Mouse (Mus musculus): ENCODE results near the gene Sestd1. TPM values are rescaled to one million over a fixed set of nuclear protein-coding genes. Genes with fewer than 3 reads are reported as not detected.

The Sestd1 gene
- polyA plus RNA-seq (2012; ENCODE audit: insufficient read depth, insufficient read length, missing spikeins) = 5.2 and 6.5 TPM in 2 replicates

GRCm38 (mm10) chr2:77280512-77281409 is at the start of gene Sestd1:
TSS of gene Sestd1 (minus strand) at chr2:77280592.
- peak within 1 kb of the TSS; percentile 67 for H3K27ac ChIP-seq (replicated peaks; ENCODE audit: low read depth, low read length)

GRCm38 (mm10) chr2:77327246-77327645 is 46.9 kb upstream of the Sestd1 start:
- Histone ChIP-seq H3K4me1 (ENCODE audit: control insufficient read depth, insufficient read depth, insufficient read length, low read length) (no peaks in the 10 kb centered on the region), H3K4me3 (ENCODE audit: insufficient read depth, low read depth, low read length) (no peak overlapping the region), H3K27ac (replicated peaks; ENCODE audit: low read depth, low read length) (no peak overlapping the region)

More at GRCm38 (mm10) chr2:77280512-77281409, at the start of gene Sestd1:
- Histone ChIP-seq H3K4me3 (ENCODE audit: insufficient read depth, low read depth, low read length) (peak within 1 kb of the TSS; percentile 95), H3K4me1 (ENCODE audit: control insufficient read depth, insufficient read depth, insufficient read length, low read length) (peaks cover 10% of the 10 kb centered on the region; the same call in 1 of the 2 replicates)

- no peak overlapping the region for H3K27ac ChIP-seq (replicated peaks; ENCODE audit: low read depth, low read length)
- H3K4me3 ChIP-seq (ENCODE audit: insufficient read depth, low read depth, low read length) = no peak overlapping the region
- H3K4me1 ChIP-seq (ENCODE audit: control insufficient read depth, insufficient read depth, insufficient read length, low read length) = no peaks in the 10 kb centered on the region
Observed at GRCm38 (mm10) chr2:77323739-77324138, 43.3 kb upstream of the Sestd1 start.

GRCm38 (mm10) chr2:77323156-77323555 is 42.8 kb upstream of the Sestd1 start:
- Histone ChIP-seq H3K27ac (replicated peaks; ENCODE audit: low read depth, low read length) (no peak overlapping the region), H3K4me1 (ENCODE audit: control insufficient read depth, insufficient read depth, insufficient read length, low read length) (no peaks in the 10 kb centered on the region), H3K4me3 (ENCODE audit: insufficient read depth, low read depth, low read length) (no peak overlapping the region)

GRCm38 (mm10) chr2:77319196-77319595 is 38.8 kb upstream of the Sestd1 start:
- H3K4me3 ChIP-seq (ENCODE audit: insufficient read depth, low read depth, low read length) = no peak overlapping the region
- H3K27ac ChIP-seq (replicated peaks; ENCODE audit: low read depth, low read length) = no peak overlapping the region
- no peaks in the 10 kb centered on the region for H3K4me1 ChIP-seq (ENCODE audit: control insufficient read depth, insufficient read depth, insufficient read length, low read length)

GRCm38 (mm10) chr2:77316961-77317360 is 36.6 kb upstream of the Sestd1 start:
- no peak overlapping the region for H3K4me3 ChIP-seq (ENCODE audit: insufficient read depth, low read depth, low read length)
- no peak overlapping the region for H3K27ac ChIP-seq (replicated peaks; ENCODE audit: low read depth, low read length)
- no peaks in the 10 kb centered on the region for H3K4me1 ChIP-seq (ENCODE audit: control insufficient read depth, insufficient read depth, insufficient read length, low read length)

GRCm38 (mm10) chr2:77313846-77314245 is 33.5 kb upstream of the Sestd1 start:
- no peak overlapping the region for H3K4me3 ChIP-seq (ENCODE audit: insufficient read depth, low read depth, low read length)
- H3K4me1 ChIP-seq (ENCODE audit: control insufficient read depth, insufficient read depth, insufficient read length, low read length) = no peaks in the 10 kb centered on the region
- no peak overlapping the region for H3K27ac ChIP-seq (replicated peaks; ENCODE audit: low read depth, low read length)

DNA sequence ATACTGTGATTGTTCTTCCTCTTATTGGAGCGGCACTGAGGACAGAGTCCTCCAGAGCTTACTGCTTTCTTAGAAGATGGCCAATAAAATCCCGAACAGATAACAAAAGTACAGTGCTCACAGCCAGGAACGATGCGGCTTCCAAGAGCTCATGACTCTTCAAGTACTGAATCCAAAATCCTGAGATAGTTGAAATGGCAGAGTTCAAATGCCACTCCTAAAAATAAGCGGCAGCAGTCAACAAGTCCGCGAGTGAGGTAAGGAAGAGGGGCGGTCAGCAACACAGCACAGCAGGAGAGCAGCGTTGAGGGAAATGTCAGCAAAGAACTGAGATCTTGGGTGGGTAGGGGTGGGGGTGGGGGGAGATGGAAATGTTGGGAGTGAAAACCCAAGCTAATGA is 32.2 kb upstream of the Sestd1 start:
- Histone ChIP-seq H3K4me3 (ENCODE audit: insufficient read depth, low read depth, low read length) (no peak overlapping the region), H3K27ac (replicated peaks; ENCODE audit: low read depth, low read length) (no peak overlapping the region), H3K4me1 (ENCODE audit: control insufficient read depth, insufficient read depth, insufficient read length, low read length) (no peaks in the 10 kb centered on the region)

DNA sequence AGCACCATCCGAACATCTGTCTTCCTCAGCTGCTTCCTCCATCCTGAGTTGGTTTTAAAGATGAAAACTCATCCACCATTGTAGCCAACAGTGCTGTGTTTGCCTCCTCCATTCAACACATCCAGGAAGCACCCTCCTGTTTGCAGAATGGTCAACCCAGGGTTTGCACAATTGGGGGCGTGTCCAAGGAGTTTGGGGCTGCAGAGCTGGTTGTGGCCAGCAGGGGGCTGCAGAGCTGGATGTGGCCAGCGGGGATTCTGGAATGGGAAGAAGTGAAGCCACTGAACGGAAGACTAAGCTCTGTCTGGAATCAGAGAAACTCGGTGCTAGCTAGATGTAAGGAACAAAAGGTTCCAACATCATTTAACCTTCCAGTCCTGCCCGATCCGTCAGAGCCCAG is 28.9 kb upstream of the Sestd1 start:
- Histone ChIP-seq H3K4me3 (ENCODE audit: insufficient read depth, low read depth, low read length) (no peak overlapping the region), H3K4me1 (ENCODE audit: control insufficient read depth, insufficient read depth, insufficient read length, low read length) (peaks cover 3% of the 10 kb centered on the region; the same call in 1 of the 2 replicates), H3K27ac (replicated peaks; ENCODE audit: low read depth, low read length) (no peak overlapping the region)

- H3K4me1 ChIP-seq (ENCODE audit: control insufficient read depth, insufficient read depth, insufficient read length, low read length) = peaks cover 4% of the 10 kb centered on the region; the same call in 1 of the 2 replicates
- no peak overlapping the region for H3K27ac ChIP-seq (replicated peaks; ENCODE audit: low read depth, low read length)
- no peak overlapping the region for H3K4me3 ChIP-seq (ENCODE audit: insufficient read depth, low read depth, low read length)
Observed at GRCm38 (mm10) chr2:77304494-77304893, 24.1 kb upstream of the Sestd1 start.

DNA sequence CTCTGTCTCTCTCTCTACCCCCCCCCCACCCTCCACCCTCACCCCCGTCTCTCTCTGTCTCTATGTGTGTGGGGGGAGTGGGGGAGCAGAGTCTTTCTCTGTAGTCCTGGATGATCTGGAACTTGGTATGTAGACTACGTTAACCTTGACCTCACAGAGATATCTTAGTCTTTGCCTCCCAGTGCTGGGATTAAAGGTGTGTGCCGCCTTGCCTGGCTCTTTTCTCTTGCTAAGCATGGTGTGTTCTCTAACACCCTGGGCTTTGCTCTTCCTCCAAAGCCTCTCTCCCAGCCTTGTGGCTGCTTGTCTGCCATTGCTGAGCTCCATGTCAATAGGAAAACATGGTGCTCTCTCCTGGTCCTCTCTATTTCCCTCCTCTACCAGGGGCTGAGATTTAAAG is 23.3 kb upstream of the Sestd1 start:
- Histone ChIP-seq H3K4me3 (ENCODE audit: insufficient read depth, low read depth, low read length) (no peak overlapping the region), H3K4me1 (ENCODE audit: control insufficient read depth, insufficient read depth, insufficient read length, low read length) (peaks cover 4% of the 10 kb centered on the region; the same call in 1 of the 2 replicates), H3K27ac (replicated peaks; ENCODE audit: low read depth, low read length) (no peak overlapping the region)

DNA sequence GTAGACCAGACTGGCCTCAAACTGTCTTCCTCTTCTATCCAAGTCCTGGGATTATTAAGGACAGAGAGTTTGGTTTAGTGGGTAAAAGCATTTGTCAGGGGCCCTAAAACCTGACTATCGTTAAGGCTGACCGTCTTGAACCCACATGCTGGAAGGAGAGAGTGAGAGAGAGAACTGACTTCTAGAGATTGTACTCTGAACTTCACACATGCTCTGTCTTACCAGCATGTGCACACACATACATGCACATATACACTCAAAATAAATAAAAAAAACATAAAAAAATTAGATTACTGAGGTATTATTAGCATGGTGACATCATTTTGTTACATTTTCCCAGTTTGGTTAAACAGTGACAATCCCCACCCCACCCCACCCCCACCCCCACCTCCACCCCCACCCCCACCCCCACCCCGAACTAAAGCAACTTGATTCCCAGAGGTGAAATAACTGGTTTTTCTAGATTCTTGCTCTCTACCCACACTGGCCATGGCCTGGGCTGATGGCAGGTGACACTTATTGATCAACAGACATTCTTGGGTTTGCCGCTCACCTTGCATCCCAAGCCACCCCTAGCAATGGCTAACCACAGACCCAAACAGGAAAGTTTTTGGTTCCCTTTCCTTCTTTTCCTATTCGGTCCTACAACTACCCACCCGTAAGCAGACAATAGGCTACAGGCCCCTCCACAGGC is 22.4 kb upstream of the Sestd1 start:
- Histone ChIP-seq H3K4me3 (ENCODE audit: insufficient read depth, low read depth, low read length) (no peak overlapping the region), H3K4me1 (ENCODE audit: control insufficient read depth, insufficient read depth, insufficient read length, low read length) (peaks cover 4% of the 10 kb centered on the region; the same call in 1 of the 2 replicates), H3K27ac (replicated peaks; ENCODE audit: low read depth, low read length) (no peak overlapping the region)

GRCm38 (mm10) chr2:77301687-77302389 is 21.4 kb upstream of the Sestd1 start:
- Histone ChIP-seq H3K27ac (replicated peaks; ENCODE audit: low read depth, low read length) (no peak overlapping the region), H3K4me1 (ENCODE audit: control insufficient read depth, insufficient read depth, insufficient read length, low read length) (peaks cover 4% of the 10 kb centered on the region; the same call in 1 of the 2 replicates), H3K4me3 (ENCODE audit: insufficient read depth, low read depth, low read length) (no peak overlapping the region)

DNA sequence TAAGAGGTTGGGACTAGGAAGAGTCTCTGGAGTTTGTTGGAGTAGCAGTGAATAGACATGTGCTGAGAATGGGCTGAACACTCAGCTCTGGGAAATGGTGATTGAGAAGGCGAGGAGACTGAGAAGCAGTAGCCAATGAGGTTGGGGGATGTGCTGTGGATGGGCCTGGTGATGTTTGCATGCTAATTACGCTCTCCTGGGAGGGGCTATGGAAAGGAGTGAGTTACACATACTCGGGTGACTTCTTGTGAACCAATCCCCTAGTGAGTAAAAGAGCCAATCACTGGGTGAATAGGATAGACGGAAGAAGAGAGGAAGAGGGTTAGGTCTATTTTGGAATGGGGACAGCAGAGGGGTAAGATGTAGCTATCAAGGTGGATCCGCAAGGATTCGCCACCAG is 9.3 kb upstream of the Sestd1 start:
- Histone ChIP-seq H3K27ac (replicated peaks; ENCODE audit: low read depth, low read length) (no peak overlapping the region), H3K4me1 (ENCODE audit: control insufficient read depth, insufficient read depth, insufficient read length, low read length) (peaks cover 4% of the 10 kb centered on the region), H3K4me3 (ENCODE audit: insufficient read depth, low read depth, low read length) (no peak overlapping the region)

DNA sequence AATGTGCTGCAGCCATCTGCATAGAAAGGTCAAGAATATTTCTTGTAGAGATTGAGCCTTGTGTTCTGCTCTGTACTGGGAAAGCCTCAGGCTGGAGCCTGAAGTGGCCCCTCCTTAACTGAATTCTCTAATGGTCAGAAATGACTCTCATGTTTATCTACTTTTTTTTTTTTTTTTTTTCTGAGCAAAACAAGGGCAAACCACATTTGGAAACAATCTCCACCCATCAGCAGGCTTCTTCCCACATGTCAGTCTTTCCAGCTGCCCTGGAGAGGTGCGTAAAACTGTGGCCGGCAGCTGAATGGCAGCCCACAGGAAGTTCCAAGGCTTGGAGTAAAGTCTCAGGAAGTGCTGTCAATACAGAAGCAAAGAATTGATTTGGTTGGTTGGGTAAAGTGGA is 6.4 kb upstream of the Sestd1 start:
- Histone ChIP-seq H3K4me3 (ENCODE audit: insufficient read depth, low read depth, low read length) (no peak overlapping the region), H3K27ac (replicated peaks; ENCODE audit: low read depth, low read length) (0 out of 2 replicates have a peak overlapping the region, but pooled peaks have one; percentile 31), H3K4me1 (ENCODE audit: control insufficient read depth, insufficient read depth, insufficient read length, low read length) (peaks cover 4% of the 10 kb centered on the region; the same call in 1 of the 2 replicates)
